Mouse (Mus musculus) Patski (cell line): Measurements from ENCODE around the gene Gm49321. TPM values are rescaled to one million over a fixed set of nuclear protein-coding genes. Genes with fewer than 3 reads are reported as not detected.

Experiments used
- ATAC-seq: fragments of 100-300 bp; one replicate; pipeline ENCODE4 v1.8.0; 2021
- CTCF ChIA-PET: fragments of 350-600 bp; sonication (Branson Sonifier 250); formaldehyde crosslinking; loops from one replicate; lab custom pipeline; 2022; ENCODE audit warnings: inconsistent platforms; lab: Charles Lee
- POLR2A ChIA-PET: fragments of 350-600 bp; sonication (Branson Sonifier 250); formaldehyde crosslinking; loops from one replicate; lab custom pipeline; 2022; ENCODE audit warnings: antibody characterized with exemption, inconsistent platforms; lab: Charles Lee
- DNase-seq: peaks from one replicate; pipeline ENCODE4 v3.0.0-alpha.2; 2011; ENCODE audit warnings: low read depth, low spot score
- H3K27me3 ChIP-seq: fragments of 371-371 bp; one replicate; pipeline ENCODE4 v1.5.1; 2021
- CTCF ChIP-seq: fragments of 100-300 bp; IDR thresholded peaks from one replicate; pipeline ENCODE4 v1.5.1; 2021
- in situ Hi-C: fragments of 300-500 bp; cut with MboI; formaldehyde crosslinking; loops from 3 replicates; pipeline ENCODE4 v1.11.1; 2018; ENCODE audit warnings: low pct_unique_long_range_greater_than_20kb, mixed read lengths
- polyA plus RNA-seq: library from polyadenylated mRNA; unstranded; gene quantifications from one replicate; pipeline ENCODE4 v1.2.3, GENCODE M21; 2021

Gm49321 gene
- polyA plus RNA-seq, 1 experiment from 2014 or later = 8.7 TPM

GRCm38 (mm10) chr12:73964291-73965281 lies 27.1 kb downstream of the Gm49321 start, which contains the start of gene Snapc1:
Gene Snapc1 (plus strand): TSS chr12:73964481.
- no peaks in the 10 kb centered on the region for H3K27me3 ChIP-seq
- no peak for TF ChIP-seq CTCF
- in situ Hi-C loops = no loop called here
- POLR2A ChIA-PET = no interaction called here
- peak; percentile 71 for DNase-seq
- CTCF ChIA-PET = interaction anchor here (1.8 kb wide), 1 partner anchor 12 kb away, joined by 4 read pairs; no protein-coding TSS in a partner anchor
- ATAC-seq = peak; percentile 99

- DNase-seq (no peak), ATAC-seq (no peak)
- in situ Hi-C loops = no loop called here
- no peaks in the 10 kb centered on the region for H3K27me3 ChIP-seq
- TF ChIP-seq CTCF = no peak
- POLR2A ChIA-PET = no interaction called here
- CTCF ChIA-PET = no interaction called here
These were observed 31.7 kb downstream of the Gm49321 start for GRCm38 (mm10) chr12:73969142-73969541.

GRCm38 (mm10) chr12:73974584-73974983 lies 37.1 kb downstream of the Gm49321 start:
- POLR2A ChIA-PET = interaction anchor here (0.6 to 1.1 kb wide), 2 partner anchors 16 to 41 kb away, joined by 3 read pairs; no protein-coding TSS in a partner anchor
- CTCF ChIA-PET = interaction anchor here (1.1 to 1.4 kb wide), 3 partner anchors 15 to 266 kb away, joined by 3 to 5 read pairs (median 4); no protein-coding TSS in a partner anchor

GRCm38 (mm10) chr12:73978144-73978543 lies 40.7 kb downstream of the Gm49321 start:
- no peaks in the 10 kb centered on the region for H3K27me3 ChIP-seq
- no peak for TF ChIP-seq CTCF
- DNase-seq (no peak), ATAC-seq (no peak)
- ChIA-PET CTCF (interaction anchor here (1.3 kb wide), 1 partner anchor 26 kb away, joined by 5 read pairs; no protein-coding TSS in a partner anchor), POLR2A (no interaction called here)
- in situ Hi-C loops = no loop called here

More at GRCm38 (mm10) chr12:73974584-73974983, 37.1 kb downstream of the Gm49321 start:
- no peak for DNase-seq
- no peak for TF ChIP-seq CTCF
- in situ Hi-C loops = no loop called here
- ATAC-seq = no peak
- H3K27me3 ChIP-seq = no peaks in the 10 kb centered on the region

- CTCF ChIA-PET = no interaction called here
- in situ Hi-C loops = loop anchor here (10.0 kb wide), 1 partner anchor 165 kb away; no protein-coding TSS in a partner anchor
- DNase-seq (no peak), ATAC-seq (no peak)
- no peak for TF ChIP-seq CTCF
- POLR2A ChIA-PET = no interaction called here
- no peaks in the 10 kb centered on the region for H3K27me3 ChIP-seq
These were observed 42.2 kb downstream of the Gm49321 start for GRCm38 (mm10) chr12:73979667-73980066.

GRCm38 (mm10) chr12:73982533-73982932 lies 45.1 kb downstream of the Gm49321 start:
- peak; percentile 90 for ATAC-seq
- peak; percentile 57 for DNase-seq
- in situ Hi-C loops = loop anchor here (10.0 kb wide), 1 partner anchor 168 kb away; no protein-coding TSS in a partner anchor
- ChIA-PET CTCF (interaction anchor here (0.9 kb wide), 1 partner anchor 275 kb away, joined by 3 read pairs; no protein-coding TSS in a partner anchor), POLR2A (no interaction called here)
- H3K27me3 ChIP-seq = no peaks in the 10 kb centered on the region
- TF ChIP-seq CTCF = no peak

- POLR2A ChIA-PET = no interaction called here
- ATAC-seq (no peak), DNase-seq (no peak)
- TF ChIP-seq CTCF = no peak
- CTCF ChIA-PET = interaction anchor here (1.3 kb wide), 1 partner anchor 280 kb away, joined by 5 read pairs; no protein-coding TSS in a partner anchor
- in situ Hi-C loops = loop anchor here (5.0 to 10.0 kb wide), 2 partner anchors 171 to 279 kb away; no protein-coding TSS in a partner anchor
- no peaks in the 10 kb centered on the region for H3K27me3 ChIP-seq
These were observed 48.8 kb downstream of the Gm49321 start for GRCm38 (mm10) chr12:73986299-73986698.

- DNase-seq (no peak), ATAC-seq (no peak)
- ChIA-PET CTCF (interaction anchor here (0.9 to 2.2 kb wide), 3 partner anchors 20 to 284 kb away, joined by 3 to 8 read pairs (median 3); no protein-coding TSS in a partner anchor), POLR2A (no interaction called here)
- in situ Hi-C loops = loop anchor here (5.0 to 10.0 kb wide), 2 partner anchors 174 to 281 kb away; no protein-coding TSS in a partner anchor
- no peaks in the 10 kb centered on the region for H3K27me3 ChIP-seq
- TF ChIP-seq CTCF = no peak
These were observed 51.0 kb downstream of the Gm49321 start for GRCm38 (mm10) chr12:73988393-73989008.

GRCm38 (mm10) chr12:73989594-73989993 lies 52.1 kb downstream of the Gm49321 start:
- ATAC-seq = no peak
- POLR2A ChIA-PET = no interaction called here
- peaks cover 2% of the 10 kb centered on the region for H3K27me3 ChIP-seq
- CTCF ChIA-PET = interaction anchor here (0.9 to 2.2 kb wide), 5 partner anchors 15 to 286 kb away, joined by 3 to 8 read pairs (median 5); no protein-coding TSS in a partner anchor
- in situ Hi-C loops = loop anchor here (5.0 to 10.0 kb wide), 2 partner anchors 175 to 282 kb away; no protein-coding TSS in a partner anchor
- DNase-seq = no peak
- TF ChIP-seq CTCF = peak; percentile 71

GRCm38 (mm10) chr12:73996906-73997296 lies 59.4 kb downstream of the Gm49321 start:
- CTCF ChIA-PET = no interaction called here
- in situ Hi-C loops = no loop called here
- no peak for TF ChIP-seq CTCF

More at GRCm38 (mm10) chr12:73996906-73997296, 59.4 kb downstream of the Gm49321 start:
- POLR2A ChIA-PET = no interaction called here
- H3K27me3 ChIP-seq = peaks cover 35% of the 10 kb centered on the region
- no peak for DNase-seq
- ATAC-seq = no peak
